Mouse (Mus musculus): Measurements from ENCODE around the gene Hsd17b11.
"Not testable (repeated sequence)": the region's sequence is repeated elsewhere in the genome, so short reads cannot be mapped to it uniquely, and the experiment has no call there.

Gene Hsd17b11

GRCm38 (mm10) chr5:103977907-103978570 is 43.7 kb downstream of the Hsd17b11 start:
- DNase-seq: no peak

DNA sequence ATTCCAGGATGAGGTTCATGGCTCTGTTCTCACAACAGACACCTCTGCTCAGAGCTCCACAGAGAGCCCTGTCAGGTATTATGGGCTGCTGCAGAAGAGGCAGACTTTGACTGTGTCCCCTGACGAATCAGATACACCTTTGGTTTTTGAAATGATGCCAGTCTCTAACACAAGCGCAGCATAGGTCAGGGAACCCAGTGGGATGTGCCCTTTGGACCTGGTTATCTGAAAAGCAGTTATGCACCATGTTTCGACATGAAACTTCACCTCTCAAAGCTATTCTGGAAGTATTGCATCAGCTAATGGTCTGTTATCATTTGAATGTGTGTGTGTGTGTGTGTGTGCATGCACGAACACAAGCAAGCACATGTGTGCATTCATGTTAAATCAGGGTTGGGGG is 44.4 kb downstream of the Hsd17b11 start, which contains the start of gene Hsd17b13:
TSS of gene Hsd17b13 (minus strand) at position 114 of the 400 bp plus-strand sequence.
- DNase-seq: no peak

- no peak for DNase-seq
Observed at GRCm38 (mm10) chr5:103975736-103976135, 46.0 kb downstream of the Hsd17b11 start.

- DNase-seq: no peak
Observed at GRCm38 (mm10) chr5:103972801-103973200, 48.9 kb downstream of the Hsd17b11 start.

DNA sequence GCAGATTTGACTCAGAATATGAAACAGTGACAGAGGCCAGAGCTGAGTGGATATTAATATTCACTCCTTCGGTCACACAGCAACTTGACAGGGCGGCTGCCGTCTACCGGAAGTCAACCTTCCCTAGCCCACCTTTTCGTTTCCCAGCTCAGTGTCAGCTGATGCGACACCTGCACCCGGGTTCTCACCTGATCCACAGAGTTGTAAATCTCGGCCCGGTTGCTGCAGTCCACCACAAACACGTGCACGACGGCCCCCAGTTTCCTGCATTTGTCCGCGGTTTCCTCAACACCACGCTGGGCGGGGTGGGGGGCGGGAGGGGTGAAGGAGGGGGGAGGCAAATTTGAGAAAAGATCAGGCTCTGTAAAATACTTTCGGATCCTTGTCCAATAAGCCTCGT is 49.3 kb downstream of the Hsd17b11 start:
- no peak for DNase-seq

GRCm38 (mm10) chr5:103971051-103971450 is 50.7 kb downstream of the Hsd17b11 start:
- no peak for DNase-seq

DNA sequence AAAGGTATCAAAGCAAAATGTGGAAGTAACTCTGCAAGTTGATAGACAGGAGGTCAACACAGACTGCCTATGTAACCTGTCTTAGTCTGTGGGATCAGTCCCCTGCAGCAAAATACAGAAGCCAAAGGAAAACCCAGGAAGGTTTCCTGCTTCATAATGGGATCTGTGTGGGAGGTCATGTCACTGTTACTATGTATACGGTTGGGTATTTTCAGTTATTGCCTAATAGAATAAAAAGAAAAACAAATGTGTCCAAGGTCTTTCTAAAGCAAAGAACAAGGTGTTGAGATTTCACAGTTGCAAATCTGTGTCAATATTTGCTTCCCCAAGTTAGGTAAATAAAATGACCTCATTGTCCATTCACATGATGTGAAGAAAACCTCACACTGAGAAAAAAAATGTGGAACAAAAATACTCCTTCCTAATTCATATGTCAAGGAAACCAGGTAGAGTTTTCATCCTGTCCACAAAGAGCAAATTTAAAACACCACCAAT is 58.7 kb downstream of the Hsd17b11 start:
- no peak for DNase-seq

DNA sequence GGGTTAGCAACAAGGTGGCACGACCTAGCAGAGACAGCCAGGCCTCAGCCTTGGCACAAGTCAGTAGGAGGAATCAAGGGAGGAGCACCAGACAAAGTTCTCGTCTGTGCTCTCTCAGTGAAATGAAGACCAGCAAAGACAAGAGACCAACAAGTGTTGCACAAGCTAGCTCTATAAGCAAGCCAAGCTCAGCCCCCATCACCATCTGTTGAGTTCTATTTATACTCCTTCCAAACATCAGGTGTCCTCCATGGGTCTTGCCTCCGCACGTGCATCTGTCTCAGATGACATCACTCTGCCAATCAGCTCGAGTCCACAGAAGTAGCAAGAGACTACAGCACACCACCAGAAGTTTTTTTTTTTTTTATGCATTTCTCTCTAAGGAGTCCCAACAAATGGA is 67.1 kb downstream of the Hsd17b11 start:
- no peak for DNase-seq

- no peak for DNase-seq
Observed at GRCm38 (mm10) chr5:103953135-103954083, 68.3 kb downstream of the Hsd17b11 start.

- DNase-seq: not testable (repeated sequence)
Observed at GRCm38 (mm10) chr5:103950138-103950537, 71.6 kb downstream of the Hsd17b11 start.

DNA sequence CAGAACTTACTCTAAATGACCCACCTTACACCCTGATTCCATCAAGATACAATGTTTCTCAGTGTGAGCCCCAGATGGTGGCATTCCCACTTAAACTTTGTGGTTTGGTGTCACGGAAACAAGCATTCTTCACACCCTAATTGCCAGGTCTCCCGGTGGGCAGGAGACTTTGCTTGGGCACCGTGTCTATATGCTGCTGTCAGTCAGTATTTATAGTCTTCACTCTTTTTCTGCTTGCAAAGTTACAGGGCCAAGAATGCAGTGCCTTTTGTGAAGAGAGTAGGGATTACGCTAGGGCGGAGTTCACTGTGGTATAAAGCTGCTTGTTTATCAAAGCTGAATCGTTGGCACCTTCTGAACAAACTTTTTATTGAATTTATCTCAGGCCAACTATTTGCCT is 78.5 kb downstream of the Hsd17b11 start:
- DNase-seq: no peak

DNA sequence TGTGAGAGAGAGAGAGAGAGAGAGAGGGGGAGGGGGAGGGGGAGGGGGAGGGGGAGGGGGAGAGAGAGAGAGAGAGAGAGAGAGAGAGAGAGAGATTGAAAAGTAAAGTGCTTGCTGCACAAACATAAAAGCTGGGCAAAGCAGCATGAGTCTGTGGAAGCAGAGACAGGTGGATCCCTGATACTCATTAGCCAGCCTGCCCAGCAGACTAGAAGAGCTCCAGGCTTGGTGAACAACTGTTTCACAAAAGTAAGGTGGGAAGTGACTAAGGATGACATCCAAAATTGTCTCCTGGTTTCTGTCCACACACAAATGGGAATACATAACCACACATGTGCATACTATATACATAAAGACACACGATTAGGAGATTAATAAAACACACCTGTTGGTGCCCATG is 81.9 kb downstream of the Hsd17b11 start:
- DNase-seq: no peak
